Mouse (Mus musculus) urinary bladder, postnatal 36 days (tissue): Measurements from ENCODE around the gene Vkorc1.
"Not testable (repeated sequence)": the region's sequence is repeated elsewhere in the genome, so short reads cannot be mapped to it uniquely, and the experiment has no call there.

Experiments used
- DNase-seq, 2 experiments: peaks; one replicate each; pipeline ENCODE4 v3.0.0; 2022; ENCODE audit warnings: low spot score in 2 of 2, mixed read lengths in 1 of 2

Vkorc1 gene

GRCm38 (mm10) chr7:127915293-127915692, 19.9 kb upstream of the Vkorc1 start:
- no peak for DNase-seq

- no peak for DNase-seq
These were observed 17.5 kb upstream of the Vkorc1 start for GRCm38 (mm10) chr7:127912938-127913337.

DNA sequence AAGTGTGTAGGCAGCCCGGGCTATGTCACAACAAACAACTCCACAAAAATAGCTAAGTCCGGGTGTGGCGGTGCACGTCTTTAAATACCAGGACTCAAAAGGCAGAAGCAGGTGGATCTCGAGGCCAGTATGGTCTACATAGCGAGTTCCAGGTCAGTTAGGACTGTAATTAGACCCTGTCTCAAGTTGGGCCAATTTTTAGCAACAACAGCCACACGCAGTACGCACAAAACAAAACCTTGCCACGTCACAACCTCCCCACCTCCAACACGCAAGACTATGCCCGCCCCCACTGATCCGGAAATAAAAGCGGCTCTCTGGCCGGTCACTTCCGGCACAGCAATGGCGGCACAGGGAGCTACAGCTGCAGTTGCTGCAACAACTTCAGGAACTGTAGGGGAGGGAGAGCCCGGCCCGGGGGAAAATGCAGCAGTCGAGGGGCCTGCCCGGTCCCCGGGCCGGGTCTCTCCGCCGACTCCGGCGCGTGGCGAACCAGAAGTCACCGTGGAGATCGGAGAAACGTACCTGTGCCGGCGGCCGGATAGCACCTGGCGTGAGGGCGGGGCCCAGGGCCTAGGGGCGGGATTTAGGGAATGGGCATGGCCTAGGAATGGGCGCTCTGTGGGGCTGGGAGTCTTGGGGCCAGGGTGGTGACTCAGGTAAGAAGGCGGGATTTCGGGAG, 16.9 kb upstream of the Vkorc1 start, which contains the start of gene Kat8:
Gene Kat8, plus strand, starts transcription at position 327 of the 682 bp plus-strand sequence.
- peak; percentile 85 to 88 for DNase-seq

DNA sequence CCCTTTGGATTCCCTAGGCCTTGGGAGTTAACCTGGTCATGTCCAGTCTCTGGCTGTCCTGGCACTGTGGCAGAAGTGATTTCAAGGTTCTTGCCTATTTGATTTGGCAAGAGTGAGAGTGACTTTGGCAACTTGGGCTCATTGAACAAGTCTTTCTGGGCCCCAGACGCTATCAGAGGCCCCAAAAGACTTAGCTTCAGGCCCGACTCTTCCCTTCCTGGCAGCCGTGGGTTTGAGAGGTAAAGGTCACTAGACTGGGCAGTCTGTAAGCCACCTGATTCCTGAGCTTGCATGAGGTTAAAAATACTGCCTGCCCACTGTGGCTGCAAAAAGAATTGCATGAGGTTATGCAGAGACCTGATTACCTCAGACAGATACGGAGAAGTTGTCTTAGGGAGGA, 13.2 kb upstream of the Vkorc1 start:
- DNase-seq, result no peak

DNA sequence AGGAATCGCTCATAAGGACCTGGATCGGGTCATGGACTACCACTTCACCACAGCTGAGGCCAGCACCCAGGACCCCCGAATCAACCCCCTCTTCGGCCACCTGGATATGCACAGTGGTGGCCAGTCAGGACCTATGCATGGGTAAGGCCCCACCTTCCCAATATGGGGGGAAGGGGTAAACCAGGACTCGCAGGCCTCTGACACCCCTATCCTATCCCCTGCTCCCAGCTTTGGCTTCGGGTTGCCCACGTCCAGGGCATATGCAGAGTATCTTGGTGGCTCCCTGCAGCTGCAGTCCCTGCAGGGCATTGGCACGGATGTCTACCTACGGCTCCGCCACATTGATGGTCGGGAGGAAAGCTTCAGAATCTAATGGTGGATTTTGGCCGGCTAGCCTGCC, 12.5 kb upstream of the Vkorc1 start:
- DNase-seq, result no peak

- peak; percentile 59 to 79 for DNase-seq
These were observed 8.8 kb upstream of the Vkorc1 start, which contains the start of gene Bckdk for GRCm38 (mm10) chr7:127903971-127904796. Bckdk (plus strand) TSS chr7:127904082.

DNA sequence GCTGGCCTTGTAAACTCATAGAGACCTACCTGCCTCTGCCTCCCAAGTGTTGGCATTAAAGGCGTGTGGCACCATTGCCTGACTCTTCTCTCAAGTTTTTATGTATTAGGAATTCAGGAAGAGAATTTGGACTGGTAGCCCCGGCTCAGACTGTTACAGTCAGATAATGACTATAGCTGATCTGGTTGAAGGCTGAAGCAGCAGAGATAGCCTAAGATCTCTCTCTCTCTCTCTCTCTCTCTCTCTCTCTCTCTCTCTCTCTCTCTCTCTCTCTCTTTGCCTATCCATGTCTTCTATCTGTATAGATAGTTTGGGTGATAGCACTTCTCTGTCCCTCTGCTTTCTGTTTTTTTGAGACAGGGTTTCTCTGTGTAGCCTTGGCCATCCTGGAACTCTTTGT, 6.4 kb upstream of the Vkorc1 start:
- DNase-seq, result no peak

DNA sequence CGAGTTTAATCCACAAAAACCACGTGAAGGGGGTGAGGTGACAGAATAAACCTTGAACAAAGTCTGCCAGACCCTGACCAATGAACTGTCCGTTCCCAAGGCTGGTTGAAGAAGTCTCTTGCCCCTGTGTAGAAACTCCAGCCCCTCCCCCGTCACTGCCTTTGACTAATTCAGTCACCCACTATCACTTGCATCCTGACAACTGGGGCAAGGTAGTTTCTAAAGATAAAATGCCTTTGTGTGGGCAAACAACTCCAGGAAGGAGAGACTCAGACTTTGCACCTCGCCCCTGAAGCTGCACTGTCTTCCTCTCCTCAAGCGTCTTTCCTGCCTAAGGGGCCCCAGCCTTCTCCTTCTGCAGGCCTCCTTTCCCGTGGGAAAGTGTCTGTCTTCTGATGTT, 4.6 kb upstream of the Vkorc1 start:
- DNase-seq, result no peak

GRCm38 (mm10) chr7:127898179-127898956, 3.0 kb upstream of the Vkorc1 start:
- DNase-seq, result no peak

DNA sequence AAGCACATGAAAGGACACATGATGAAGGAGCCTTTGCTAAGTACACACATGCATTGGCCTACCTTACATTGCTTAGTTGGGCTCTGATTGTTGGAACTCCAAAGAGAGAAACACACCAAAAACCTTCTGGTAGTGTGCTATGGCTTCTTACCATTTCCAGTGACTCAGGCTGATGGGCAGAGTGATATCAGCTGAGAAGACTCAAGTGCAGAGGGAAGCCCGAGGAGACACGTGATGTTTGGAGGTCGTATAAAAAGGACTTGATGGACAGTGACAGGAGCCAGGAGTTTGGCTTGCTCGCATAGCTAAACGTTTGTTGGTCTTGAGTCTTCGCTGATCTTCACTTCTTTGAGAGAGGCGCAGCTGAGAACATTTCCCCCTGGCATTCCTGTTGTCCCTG, 2.1 kb upstream of the Vkorc1 start:
- no peak for DNase-seq

GRCm38 (mm10) chr7:127896384-127896783, 967 bp upstream of the Vkorc1 start:
- peak in 1 of 2 experiments; percentile 51 for DNase-seq

- not testable (repeated sequence) for DNase-seq
These were observed 474 bp upstream of the Vkorc1 start for GRCm38 (mm10) chr7:127895891-127896290.

GRCm38 (mm10) chr7:127894480-127894879, 937 bp downstream of the Vkorc1 start:
- no peak for DNase-seq

GRCm38 (mm10) chr7:127890798-127891197, 4.6 kb downstream of the Vkorc1 start, which contains the start of gene Prss53:
Prss53 (minus strand) TSS chr7:127890970.
- no peak for DNase-seq

DNA sequence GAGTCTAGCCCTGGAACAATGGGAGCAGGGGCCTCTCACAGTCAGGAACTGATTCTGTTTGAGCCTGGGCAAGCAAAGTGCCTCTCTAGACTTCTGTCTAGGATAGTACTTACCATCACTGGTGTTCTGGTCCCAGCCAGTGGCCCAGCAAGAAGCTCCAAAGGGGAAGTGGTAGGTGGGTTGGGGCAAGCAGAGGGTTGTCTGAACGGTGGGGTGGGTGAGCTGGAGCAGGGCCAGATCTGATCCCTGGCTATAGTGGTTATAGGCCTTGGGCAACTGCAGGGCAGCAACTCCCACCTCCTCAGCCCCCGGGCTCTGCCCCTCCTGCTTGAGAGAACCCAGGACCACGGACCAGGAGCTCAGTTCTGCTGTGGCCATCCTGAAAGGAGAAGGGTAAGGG, 6.6 kb downstream of the Vkorc1 start:
- no peak for DNase-seq

- no peak for DNase-seq
These were observed 7.6 kb downstream of the Vkorc1 start for GRCm38 (mm10) chr7:127887781-127888180.

GRCm38 (mm10) chr7:127887191-127887590, 8.2 kb downstream of the Vkorc1 start:
- DNase-seq, result no peak

GRCm38 (mm10) chr7:127886551-127886950, 8.9 kb downstream of the Vkorc1 start:
- no peak for DNase-seq

- DNase-seq, result peak; percentile 58 to 79
These were observed 9.5 kb downstream of the Vkorc1 start for GRCm38 (mm10) chr7:127885951-127886350.

- no peak for DNase-seq
These were observed 15.0 kb downstream of the Vkorc1 start for GRCm38 (mm10) chr7:127880431-127880830.

DNA sequence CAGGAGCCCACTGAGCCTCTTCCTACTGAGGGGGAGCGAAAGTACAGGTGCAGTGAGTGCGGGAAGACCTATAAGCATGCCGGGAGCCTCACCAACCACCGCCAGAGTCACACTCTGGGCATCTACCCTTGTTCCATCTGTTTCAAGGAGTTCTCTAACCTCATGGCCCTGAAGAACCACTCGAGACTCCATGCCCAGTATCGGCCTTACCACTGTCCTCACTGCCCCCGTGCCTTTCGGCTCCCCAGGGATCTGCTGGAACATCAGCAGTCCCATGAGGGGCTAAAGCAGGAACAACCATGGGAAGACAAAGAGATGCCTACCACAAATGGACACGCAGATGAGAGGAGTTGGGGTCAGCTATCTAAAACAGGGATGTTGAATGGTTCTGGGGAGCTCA, 16.1 kb downstream of the Vkorc1 start:
- no peak for DNase-seq
